Mouse (Mus musculus) stomach, postnatal 0 days (tissue): ENCODE results near the gene Ppfia3.

Source experiments
- CTCF ChIP-seq: IDR thresholded peaks from 2 replicates; pipeline ENCODE4 v1.5.1; 2016; ENCODE audit warnings: antibody characterized with exemption, low read depth, mild to moderate bottlenecking, moderate library complexity
- EP300 ChIP-seq: optimal IDR thresholded peaks from 2 replicates; pipeline ENCODE3; 2016; ENCODE audit warnings: antibody characterized with exemption

DNA sequence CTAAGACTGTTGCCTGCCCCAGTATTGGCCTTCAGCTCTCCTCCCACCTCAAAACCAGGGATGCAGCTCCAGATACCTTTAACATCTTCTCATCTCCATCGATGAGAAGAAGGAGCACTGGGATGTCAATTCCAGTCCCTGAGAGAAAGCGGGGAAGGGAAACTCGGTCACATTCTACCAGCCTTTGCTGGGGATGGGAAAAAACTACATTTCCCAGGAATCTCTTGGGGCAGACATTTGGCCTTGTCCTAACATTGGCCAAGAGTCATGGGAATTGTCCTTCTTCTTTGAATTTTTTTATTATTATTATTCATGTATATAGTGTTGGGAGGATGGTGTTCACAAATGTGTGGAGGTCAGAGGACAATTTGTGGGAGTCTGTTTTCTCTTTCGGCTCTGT is 44.6 kb downstream of the Ppfia3 start:
- TF ChIP-seq EP300 = no peak
- TF ChIP-seq CTCF = no peak
